Mouse (Mus musculus): ENCODE data around the gene Prkg1. TPM values are rescaled to one million over a fixed set of nuclear protein-coding genes. Genes with fewer than 3 reads are reported as not detected.

Gene Prkg1
- 28.7 TPM for polyA plus RNA-seq (2014; fragmentation: Illumina TruSeq; extraction: RNeasy Lipid Tissue Mini Kit (QIAGEN cat#74804))

GRCm38 (mm10) chr19:31764801-31765340 lies at the start of gene Prkg1:
Prkg1 (minus strand) TSS chr19:31765033.

GRCm38 (mm10) chr19:31082662-31083429 lies 682.0 kb downstream of the Prkg1 start, which contains the start of gene Cstf2t:
Cstf2t (plus strand) TSS chr19:31082837.

GRCm38 (mm10) chr19:30549044-30549853 lies 1215.6 kb downstream of the Prkg1 start, which contains the start of gene Dkk1:
Dkk1 (minus strand) TSS chr19:30549665.

Other genes with a start within 250 kb of the Prkg1 start
- not detected for gene A1cf, start 103.7 kb upstream of the Prkg1 start, polyA plus RNA-seq (2014; fragmentation: Illumina TruSeq; extraction: RNeasy Lipid Tissue Mini Kit (QIAGEN cat#74804))